Mouse (Mus musculus) C2C12 (cell line): ENCODE measurements around the gene Gle1. TPM values are rescaled to one million over a fixed set of nuclear protein-coding genes. Genes with fewer than 3 reads are reported as not detected.

ENCODE experiments used
- H3K27me3 ChIP-seq: one replicate; pipeline ENCODE4 v1.6.1; 2011; ENCODE audit not compliant: control insufficient read depth, insufficient read depth, insufficient read length
- H3K36me3 ChIP-seq: one replicate; pipeline ENCODE4 v1.6.1; 2011; ENCODE audit not compliant: control insufficient read depth, insufficient read depth
- H3K4me3 ChIP-seq: one replicate; pipeline ENCODE4 v1.5.1; 2011; ENCODE audit warnings: mild to moderate bottlenecking, control low read depth; ENCODE audit not compliant: poor library complexity, insufficient read depth, severe bottlenecking
- H3K79me2 ChIP-seq: one replicate; pipeline ENCODE4 v1.6.1; 2011; ENCODE audit not compliant: control insufficient read depth, insufficient read depth
- H3K79me3 ChIP-seq: one replicate; pipeline ENCODE4 v1.6.1; 2011; ENCODE audit warnings: low read depth, control low read depth
- H3ac ChIP-seq: one replicate; pipeline ENCODE3; 2011; ENCODE audit warnings: low read depth; ENCODE audit not compliant: control insufficient read depth, insufficient read length
- CEBPB ChIP-seq: IDR thresholded peaks from one replicate; pipeline ENCODE4 v1.6.1; 2011; ENCODE audit warnings: low read depth, mild to moderate bottlenecking, control low read depth, moderate library complexity
- CTCF ChIP-seq: IDR thresholded peaks from one replicate; pipeline ENCODE4 v1.5.1; 2011; ENCODE audit not compliant: control insufficient read depth, insufficient read depth, insufficient read length
- FOSL1 ChIP-seq: IDR thresholded peaks from one replicate; pipeline ENCODE4 v1.8.0; 2011; ENCODE audit warnings: mild to moderate bottlenecking, low read length; ENCODE audit not compliant: poor library complexity, insufficient read depth, severe bottlenecking
- MAX ChIP-seq: IDR thresholded peaks from one replicate; pipeline ENCODE4 v1.6.1; 2011; ENCODE audit warnings: mild to moderate bottlenecking, control low read depth
- MYOD1 ChIP-seq: IDR thresholded peaks from one replicate; pipeline ENCODE4 v1.6.1; 2011; ENCODE audit warnings: low read depth; ENCODE audit not compliant: control insufficient read depth, insufficient read length
- MYOG ChIP-seq: IDR thresholded peaks from one replicate; pipeline ENCODE4 v1.6.1; 2011; ENCODE audit not compliant: control insufficient read depth, insufficient read length; ENCODE audit errors: extremely low read depth
- USF1 ChIP-seq: IDR thresholded peaks from one replicate; pipeline ENCODE4 v1.6.1; 2011; ENCODE audit warnings: low read depth, mild to moderate bottlenecking, control low read depth, moderate library complexity
- polyA plus RNA-seq: library from polyadenylated mRNA; unstranded; fragments of >200 nt; fragmentation: generic; extraction: Trizol; gene quantifications from one replicate; pipeline ENCODE4 v1.2.1, GENCODE M21; 2012; ENCODE audit warnings: missing spikeins

The Gle1 gene
- polyA plus RNA-seq, 1 experiment: 30.2 TPM

- no peak overlapping the region for H3K4me3 ChIP-seq
- H3ac ChIP-seq: no peak overlapping the region
- no peaks in the 10 kb centered on the region for H3K79me3 ChIP-seq
- no peaks in the 10 kb centered on the region for H3K27me3 ChIP-seq
- TF ChIP-seq CEBPB (no peak), CTCF (no peak), MAX (no peak), FOSL1 (no peak), USF1 (no peak), MYOG (no peak), MYOD1 (no peak)
- H3K79me2 ChIP-seq: no peaks in the 10 kb centered on the region
- peaks cover 80% of the 10 kb centered on the region for H3K36me3 ChIP-seq
These were observed 9.5 kb downstream of the Gle1 start for GRCm38 (mm10) chr2:29944723-29945122.

GRCm38 (mm10) chr2:29948896-29949295 lies 13.7 kb downstream of the Gle1 start:
- H3K79me2 ChIP-seq: no peaks in the 10 kb centered on the region
- no peaks in the 10 kb centered on the region for H3K27me3 ChIP-seq
- H3K36me3 ChIP-seq: peaks cover 83% of the 10 kb centered on the region
- no peaks in the 10 kb centered on the region for H3K79me3 ChIP-seq
- H3K4me3 ChIP-seq: no peak overlapping the region
- H3ac ChIP-seq: no peak overlapping the region
- TF ChIP-seq CEBPB: no peak
- no peak for TF ChIP-seq FOSL1
- no peak for TF ChIP-seq MAX
- TF ChIP-seq CTCF: no peak
- no peak for TF ChIP-seq USF1
- TF ChIP-seq MYOD1: no peak

- TF ChIP-seq CTCF: no peak
- TF ChIP-seq MYOD1: no peak
- TF ChIP-seq MYOG: no peak
- TF ChIP-seq MAX: no peak
- no peak for TF ChIP-seq USF1
- TF ChIP-seq FOSL1: no peak
- no peak for TF ChIP-seq CEBPB
- Histone ChIP-seq H3K27me3 (no peaks in the 10 kb centered on the region), H3K79me2 (peaks cover 8% of the 10 kb centered on the region), H3ac (no peak overlapping the region), H3K79me3 (peaks cover 4% of the 10 kb centered on the region), H3K36me3 (peaks cover 34% of the 10 kb centered on the region), H3K4me3 (no peak overlapping the region)
These were observed 26.0 kb downstream of the Gle1 start for GRCm38 (mm10) chr2:29961246-29961645.

- no peaks in the 10 kb centered on the region for H3K27me3 ChIP-seq
- H3K79me3 ChIP-seq: peaks cover 37% of the 10 kb centered on the region
- peaks cover 28% of the 10 kb centered on the region for H3K36me3 ChIP-seq
- TF ChIP-seq MAX: no peak
- no peak for TF ChIP-seq USF1
- TF ChIP-seq CEBPB: no peak
- no peak for TF ChIP-seq MYOD1
- no peak for TF ChIP-seq CTCF
- TF ChIP-seq MYOG: no peak
- TF ChIP-seq FOSL1: no peak
- peak overlapping the region; percentile 97 for H3K4me3 ChIP-seq
- peaks cover 42% of the 10 kb centered on the region for H3K79me2 ChIP-seq
- peak overlapping the region; percentile 13 for H3ac ChIP-seq
These were observed 29.4 kb downstream of the Gle1 start for GRCm38 (mm10) chr2:29964354-29965249.

- Histone ChIP-seq H3K79me2 (peaks cover 49% of the 10 kb centered on the region), H3K27me3 (no peaks in the 10 kb centered on the region), H3ac (peak within 1 kb of the TSS; percentile 99), H3K4me3 (peak within 1 kb of the TSS; percentile 97), H3K79me3 (peaks cover 45% of the 10 kb centered on the region), H3K36me3 (peaks cover 30% of the 10 kb centered on the region)
- TF ChIP-seq CEBPB (no peak), MAX (peak; percentile 10)
These were observed 30.1 kb downstream of the Gle1 start, which contains the start of gene Sptan1 for GRCm38 (mm10) chr2:29965250-29965843. TSS of gene Sptan1 (plus strand) at chr2:29965560.

GRCm38 (mm10) chr2:29965906-29966305 lies 30.7 kb downstream of the Gle1 start:
- peaks cover 35% of the 10 kb centered on the region for H3K36me3 ChIP-seq
- peak overlapping the region; percentile 99 for H3ac ChIP-seq
- peak overlapping the region; percentile 97 for H3K4me3 ChIP-seq
- peak; percentile 16 for TF ChIP-seq CTCF
- TF ChIP-seq USF1: no peak
- no peak for TF ChIP-seq MYOD1
- no peak for TF ChIP-seq MAX
- TF ChIP-seq MYOG: no peak
- H3K79me2 ChIP-seq: peaks cover 55% of the 10 kb centered on the region
- peaks cover 50% of the 10 kb centered on the region for H3K79me3 ChIP-seq
- H3K27me3 ChIP-seq: no peaks in the 10 kb centered on the region
